Mouse (Mus musculus): ENCODE data around the gene Srgap1.
A peak's percentile ranks its signal among the peaks of the same experiment; 100 is the strongest.

DNA sequence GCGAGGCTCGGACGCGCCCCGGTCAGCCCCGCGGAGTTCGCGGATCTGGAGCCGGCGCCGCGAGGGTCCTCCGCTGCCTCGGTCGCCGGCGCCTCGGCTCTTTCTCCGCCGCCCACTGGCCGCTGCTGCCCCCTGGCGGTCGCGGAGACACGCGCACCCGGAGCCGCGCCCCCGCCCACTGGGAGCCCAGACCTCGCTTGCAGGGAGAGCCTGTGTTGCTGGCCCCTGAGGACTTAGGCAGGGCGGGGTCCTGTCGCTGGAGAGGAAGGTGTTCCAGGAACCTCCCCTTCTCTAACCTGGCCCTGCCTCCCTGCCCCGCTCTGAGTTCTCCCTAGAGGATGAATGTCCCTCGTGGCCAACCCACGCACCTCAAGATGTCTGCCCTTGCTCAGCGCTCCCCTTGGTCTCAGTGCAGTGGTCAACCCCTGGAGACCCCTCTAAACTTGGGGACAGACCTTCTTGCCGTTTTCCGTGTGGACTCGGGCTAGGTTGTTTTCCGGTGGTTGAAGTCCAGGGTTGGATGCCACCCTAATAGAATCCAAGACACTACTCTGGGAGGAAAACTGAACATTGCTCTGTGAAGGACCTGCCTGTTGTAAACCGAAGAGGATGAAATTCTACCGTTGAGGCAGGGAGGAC lies 731 bp upstream of the Srgap1 start:
- TF ChIP-seq CTCF (IDR thresholded peaks at IDR 0.05; ENCODE audit: insufficient read depth, low read depth, low read length) (peak; percentile 92), POLR2A (IDR thresholded peaks at IDR 0.05; ENCODE audit: insufficient read depth, low read depth, low read length) (no peak)

Measured in olfactory bulb, adult 2 months (tissue).